Mouse (Mus musculus): ENCODE data around the gene Cd5. TPM values are rescaled to one million over a fixed set of nuclear protein-coding genes. Genes with fewer than 3 reads are reported as not detected.
A peak's percentile ranks its signal among the peaks of the same experiment; 100 is the strongest.

Gene Cd5
- polyA plus RNA-seq, 1 experiment from 2014 or later, result 1.4 TPM

DNA sequence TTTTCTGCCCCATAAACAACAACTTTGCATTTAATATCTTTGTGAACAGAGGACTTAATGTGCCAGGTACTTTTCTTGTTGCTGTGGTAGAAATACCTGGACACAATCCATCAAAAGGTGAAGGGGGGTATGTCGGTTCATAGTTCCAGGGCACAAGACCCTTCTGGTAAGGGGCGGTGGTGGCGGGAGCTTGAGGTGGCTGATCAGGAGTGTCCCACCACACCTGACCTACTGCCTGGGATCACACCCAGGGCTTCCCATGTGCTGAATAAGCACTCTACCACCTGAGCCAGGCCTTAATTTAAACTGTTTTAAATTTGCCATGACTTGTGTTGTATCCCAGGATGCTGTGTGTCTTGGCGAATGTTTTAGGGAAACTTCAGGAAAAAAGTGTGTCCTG lies 47.7 kb downstream of the Cd5 start:
- WGBS, result 94% methylated on average over 4 of the region's 4 CpGs
- peak overlapping the region; percentile 82; the same call in 1 of the 2 replicates for H3K4me2 ChIP-seq (ENCODE audit: low read length)
- no peak overlapping the region for H3K4me3 ChIP-seq (ENCODE audit: control insufficient read depth in 1 of 2, insufficient read depth in 1 of 2, low read depth in 1 of 2, low read length in 2 of 2)
- H3K36me3 ChIP-seq (ENCODE audit: control insufficient read depth, insufficient read depth, low read length), result peaks cover 8% of the 10 kb centered on the region
- peak overlapping the region in 1 of 2 experiments; percentile 97; a peak in 2 of 4 replicates for H3K27ac ChIP-seq (replicated peaks in 1 of 2; ENCODE audit: control insufficient read depth in 1 of 2, insufficient read depth in 1 of 2, low read depth in 2 of 2, low read length in 2 of 2)
- H3K9me3 ChIP-seq (ENCODE audit: control insufficient read depth, low read length), result no peaks in the 10 kb centered on the region
- no peak for ATAC-seq (ENCODE audit: insufficient number of reproducible peaks, insufficient read depth, low FRiP score, low read depth)
- H3K9ac ChIP-seq (ENCODE audit: low read length), result peak overlapping the region; percentile 42; the same call in 1 of the 2 replicates
- peaks cover 17 to 45% of the 10 kb centered on the region in 2 experiments for H3K4me1 ChIP-seq (ENCODE audit: control insufficient read depth in 2 of 2, insufficient read depth in 2 of 2, low read length in 2 of 2)
- no peaks in the 10 kb centered on the region for H3K27me3 ChIP-seq (ENCODE audit: control insufficient read depth, insufficient read depth, low read length)

- Histone ChIP-seq H3K9ac (ENCODE audit: low read length) (peak overlapping the region; percentile 95; the same call in 1 of the 2 replicates), H3K36me3 (ENCODE audit: control insufficient read depth, insufficient read depth, low read length) (peaks cover 8% of the 10 kb centered on the region), H3K4me2 (ENCODE audit: low read length) (peak overlapping the region; percentile 82), H3K27ac (replicated peaks in 1 of 2; ENCODE audit: control insufficient read depth in 1 of 2, insufficient read depth in 1 of 2, low read depth in 2 of 2, low read length in 2 of 2) (peak overlapping the region; percentile 92 to 97), H3K4me1 (ENCODE audit: control insufficient read depth in 2 of 2, insufficient read depth in 2 of 2, low read length in 2 of 2) (peaks cover 17 to 38% of the 10 kb centered on the region in 2 experiments), H3K4me3 (ENCODE audit: control insufficient read depth in 1 of 2, insufficient read depth in 1 of 2, low read depth in 1 of 2, low read length in 2 of 2) (peak overlapping the region in 1 of 2 experiments; percentile 86; a peak in 1 of 4 replicates), H3K9me3 (ENCODE audit: control insufficient read depth, low read length) (no peaks in the 10 kb centered on the region), H3K27me3 (ENCODE audit: control insufficient read depth, insufficient read depth, low read length) (no peaks in the 10 kb centered on the region)
- WGBS, result 38% methylated on average over 3 of the region's 3 CpGs
- no peak for ATAC-seq (ENCODE audit: insufficient number of reproducible peaks, insufficient read depth, low FRiP score, low read depth)
Measured at GRCm38 (mm10) chr19:10690336-10690735, 48.5 kb downstream of the Cd5 start.

GRCm38 (mm10) chr19:10689470-10690166 lies 49.2 kb downstream of the Cd5 start:
- ATAC-seq (ENCODE audit: insufficient number of reproducible peaks, insufficient read depth, low FRiP score, low read depth), result no peak
- Histone ChIP-seq H3K36me3 (ENCODE audit: control insufficient read depth, insufficient read depth, low read length) (peaks cover 8% of the 10 kb centered on the region), H3K9ac (ENCODE audit: low read length) (peak overlapping the region; percentile 95), H3K27me3 (ENCODE audit: control insufficient read depth, insufficient read depth, low read length) (no peaks in the 10 kb centered on the region), H3K9me3 (ENCODE audit: control insufficient read depth, low read length) (no peaks in the 10 kb centered on the region), H3K27ac (replicated peaks in 1 of 2; ENCODE audit: control insufficient read depth in 1 of 2, insufficient read depth in 1 of 2, low read depth in 2 of 2, low read length in 2 of 2) (peak overlapping the region; percentile 92 to 97), H3K4me1 (ENCODE audit: control insufficient read depth in 2 of 2, insufficient read depth in 2 of 2, low read length in 2 of 2) (peaks cover 17 to 35% of the 10 kb centered on the region in 2 experiments), H3K4me3 (ENCODE audit: control insufficient read depth in 1 of 2, insufficient read depth in 1 of 2, low read depth in 1 of 2, low read length in 2 of 2) (peak overlapping the region; percentile 78 to 86), H3K4me2 (ENCODE audit: low read length) (peak overlapping the region; percentile 82)
- WGBS, result 36% methylated on average over 5 of the region's 5 CpGs

GRCm38 (mm10) chr19:10688537-10689352 lies 50.1 kb downstream of the Cd5 start, which contains the start of gene Vps37c:
TSS of gene Vps37c (plus strand) at chr19:10688735.
- H3K4me3 ChIP-seq (ENCODE audit: control insufficient read depth in 1 of 2, insufficient read depth in 1 of 2, low read depth in 1 of 2, low read length in 2 of 2), result peak within 1 kb of the TSS; percentile 78 to 86
- peak; percentile 90 for ATAC-seq (ENCODE audit: insufficient number of reproducible peaks, insufficient read depth, low FRiP score, low read depth)
- peak within 1 kb of the TSS; percentile 92 to 97 for H3K27ac ChIP-seq (replicated peaks in 1 of 2; ENCODE audit: control insufficient read depth in 1 of 2, insufficient read depth in 1 of 2, low read depth in 2 of 2, low read length in 2 of 2)
- WGBS, result under 1% methylated on average over 71 of the region's 74 CpGs
- peaks cover 17 to 35% of the 10 kb centered on the region in 2 experiments for H3K4me1 ChIP-seq (ENCODE audit: control insufficient read depth in 2 of 2, insufficient read depth in 2 of 2, low read length in 2 of 2)
- peaks cover 8% of the 10 kb centered on the region for H3K36me3 ChIP-seq (ENCODE audit: control insufficient read depth, insufficient read depth, low read length)
- 0 out of 2 replicates have a peak, but pooled peaks cover 4% of the 10 kb centered on the region for H3K27me3 ChIP-seq (ENCODE audit: control insufficient read depth, insufficient read depth, low read length)
- H3K9ac ChIP-seq (ENCODE audit: low read length), result peak within 1 kb of the TSS; percentile 95
- no peaks in the 10 kb centered on the region for H3K9me3 ChIP-seq (ENCODE audit: control insufficient read depth, low read length)
- H3K4me2 ChIP-seq (ENCODE audit: low read length), result peak within 1 kb of the TSS; percentile 82

GRCm38 (mm10) chr19:10685727-10686126 lies 53.1 kb downstream of the Cd5 start:
- Histone ChIP-seq H3K4me2 (ENCODE audit: low read length) (no peak overlapping the region), H3K9ac (ENCODE audit: low read length) (no peak overlapping the region), H3K4me1 (ENCODE audit: control insufficient read depth in 2 of 2, insufficient read depth in 2 of 2, low read length in 2 of 2) (peaks cover 11 to 24% of the 10 kb centered on the region in 2 experiments), H3K36me3 (ENCODE audit: control insufficient read depth, insufficient read depth, low read length) (no peaks in the 10 kb centered on the region), H3K9me3 (ENCODE audit: control insufficient read depth, low read length) (no peaks in the 10 kb centered on the region), H3K4me3 (ENCODE audit: control insufficient read depth in 1 of 2, insufficient read depth in 1 of 2, low read depth in 1 of 2, low read length in 2 of 2) (no peak overlapping the region), H3K27ac (replicated peaks in 1 of 2; ENCODE audit: control insufficient read depth in 1 of 2, insufficient read depth in 1 of 2, low read depth in 2 of 2, low read length in 2 of 2) (no peak overlapping the region), H3K27me3 (ENCODE audit: control insufficient read depth, insufficient read depth, low read length) (peaks cover 4% of the 10 kb centered on the region; the same call in 1 of the 2 replicates)
- WGBS, result 74% methylated on average over 2 of the region's 2 CpGs
- ATAC-seq (ENCODE audit: insufficient number of reproducible peaks, insufficient read depth, low FRiP score, low read depth), result no peak

DNA sequence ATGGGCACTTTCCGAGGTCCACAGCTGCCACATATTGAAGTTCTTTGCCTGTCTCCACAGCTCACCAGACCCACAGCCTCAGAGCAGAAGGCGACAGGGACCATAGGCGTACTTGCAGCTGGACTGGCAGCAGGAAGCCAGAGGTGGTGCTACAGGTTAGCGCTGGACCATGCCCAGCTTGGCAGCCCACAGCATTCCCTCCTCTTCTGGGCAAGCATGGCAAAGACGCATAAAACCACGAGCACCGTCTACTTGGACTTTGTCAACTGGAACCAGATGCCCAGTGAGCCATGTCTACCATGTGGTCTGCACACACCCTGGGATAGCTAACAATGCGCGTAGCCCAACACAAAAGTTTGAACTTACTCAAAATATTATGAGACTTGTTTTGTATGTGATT lies 53.7 kb downstream of the Cd5 start:
- Histone ChIP-seq H3K9me3 (ENCODE audit: control insufficient read depth, low read length) (no peaks in the 10 kb centered on the region), H3K4me2 (ENCODE audit: low read length) (no peak overlapping the region), H3K27me3 (ENCODE audit: control insufficient read depth, insufficient read depth, low read length) (peaks cover 4% of the 10 kb centered on the region; the same call in 1 of the 2 replicates), H3K9ac (ENCODE audit: low read length) (no peak overlapping the region), H3K36me3 (ENCODE audit: control insufficient read depth, insufficient read depth, low read length) (no peaks in the 10 kb centered on the region), H3K4me1 (ENCODE audit: control insufficient read depth in 2 of 2, insufficient read depth in 2 of 2, low read length in 2 of 2) (peaks cover 9 to 18% of the 10 kb centered on the region in 2 experiments), H3K4me3 (ENCODE audit: control insufficient read depth in 1 of 2, insufficient read depth in 1 of 2, low read depth in 1 of 2, low read length in 2 of 2) (no peak overlapping the region), H3K27ac (replicated peaks in 1 of 2; ENCODE audit: control insufficient read depth in 1 of 2, insufficient read depth in 1 of 2, low read depth in 2 of 2, low read length in 2 of 2) (no peak overlapping the region)
- no peak for ATAC-seq (ENCODE audit: insufficient number of reproducible peaks, insufficient read depth, low FRiP score, low read depth)
- 88% methylated on average over 9 of the region's 9 CpGs for WGBS

GRCm38 (mm10) chr19:10681571-10681970 lies 57.2 kb downstream of the Cd5 start:
- Histone ChIP-seq H3K9me3 (ENCODE audit: control insufficient read depth, low read length) (no peaks in the 10 kb centered on the region), H3K9ac (ENCODE audit: low read length) (no peak overlapping the region), H3K4me2 (ENCODE audit: low read length) (no peak overlapping the region), H3K4me3 (ENCODE audit: control insufficient read depth in 1 of 2, insufficient read depth in 1 of 2, low read depth in 1 of 2, low read length in 2 of 2) (no peak overlapping the region), H3K4me1 (ENCODE audit: control insufficient read depth in 2 of 2, insufficient read depth in 2 of 2, low read length in 2 of 2) (no peaks in the 10 kb centered on the region), H3K36me3 (ENCODE audit: control insufficient read depth, insufficient read depth, low read length) (no peaks in the 10 kb centered on the region), H3K27ac (replicated peaks in 1 of 2; ENCODE audit: control insufficient read depth in 1 of 2, insufficient read depth in 1 of 2, low read depth in 2 of 2, low read length in 2 of 2) (no peak overlapping the region), H3K27me3 (ENCODE audit: control insufficient read depth, insufficient read depth, low read length) (peaks cover 4% of the 10 kb centered on the region; the same call in 1 of the 2 replicates)
- WGBS, result 59% methylated on average over 4 of the region's 4 CpGs
- no peak for ATAC-seq (ENCODE audit: insufficient number of reproducible peaks, insufficient read depth, low FRiP score, low read depth)
